Mouse (Mus musculus): ENCODE data around the gene Vwce. TPM values are rescaled to one million over a fixed set of nuclear protein-coding genes. Genes with fewer than 3 reads are reported as not detected.
A peak's percentile ranks its signal among the peaks of the same experiment; 100 is the strongest.

Gene Vwce
- total RNA-seq, 2 experiments from 2014 or later, result 0.81 to 1.2 TPM

- peak; percentile 96 to 97 for DNase-seq (ENCODE audit: extremely low spot score in 1 of 2, low spot score in 2 of 2)
- intact Hi-C loops (cut with DNase I), result loop anchor here (2.0 to 10.0 kb wide), 4 partner anchors 31 to 173 kb away; partner anchors contain the start of genes Pga5, Tmem109 and Tmem132a
These were observed 75.5 kb downstream of the Vwce start for GRCm38 (mm10) chr19:10709360-10710087.

DNA sequence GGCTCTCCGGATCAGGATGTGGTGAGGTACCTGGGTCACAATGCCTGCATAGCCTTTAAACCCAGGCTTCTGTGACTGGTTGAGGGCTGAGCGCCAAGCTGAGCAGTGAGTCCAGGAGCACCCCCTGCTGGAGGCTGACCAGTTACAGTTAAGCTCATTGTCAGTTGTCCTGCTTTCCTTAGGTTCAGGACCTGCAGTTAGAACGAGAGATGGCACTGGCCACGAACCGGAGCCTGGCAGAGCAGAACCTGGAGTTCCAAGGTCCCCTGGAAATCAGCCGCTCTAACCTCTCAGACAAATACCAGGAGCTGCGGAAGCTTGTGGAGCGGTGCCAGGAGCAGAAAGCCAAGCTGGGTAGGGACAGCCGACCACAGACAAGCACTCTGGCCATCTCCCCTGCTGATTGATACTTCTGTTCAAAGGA is 76.1 kb downstream of the Vwce start:
- peak; percentile 60 to 79 for DNase-seq (ENCODE audit: extremely low spot score in 1 of 2, low spot score in 2 of 2)
- intact Hi-C loops (cut with DNase I), result loop anchor here (5.0 to 10.0 kb wide), 3 partner anchors 105 to 172 kb away; partner anchors contain the start of genes Tmem109 and Tmem132a

DNA sequence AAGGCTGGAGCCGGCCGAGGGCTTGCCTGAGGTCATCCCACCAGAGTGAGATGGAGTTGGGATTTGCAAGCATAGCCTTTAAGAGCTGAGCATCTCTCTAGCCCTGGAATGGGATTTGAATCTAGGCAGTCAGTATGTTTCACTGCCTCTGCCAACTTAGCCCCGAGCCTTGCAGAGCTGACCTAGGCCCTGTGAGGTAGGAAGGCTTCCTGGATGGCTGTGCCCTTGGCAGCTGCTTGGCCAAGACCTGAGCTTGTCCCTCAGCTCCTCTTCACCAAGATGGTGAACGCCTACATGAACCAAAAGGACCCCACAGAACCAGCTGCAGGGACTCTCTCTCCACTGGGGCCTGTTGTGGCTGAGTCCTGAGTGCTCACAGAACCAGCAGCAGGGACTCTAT is 76.7 kb downstream of the Vwce start:
- intact Hi-C loops (cut with DNase I), result loop anchor here (5.0 to 10.0 kb wide), 3 partner anchors 104 to 172 kb away; partner anchors contain the start of genes Tmem109 and Tmem132a
- DNase-seq (ENCODE audit: extremely low spot score in 1 of 2, low spot score in 2 of 2), result no peak

- intact Hi-C loops (cut with DNase I), result loop anchor here (5.0 to 10.0 kb wide), 3 partner anchors 103 to 170 kb away; partner anchors contain the start of genes Tmem109 and Tmem132a
- DNase-seq (ENCODE audit: extremely low spot score in 1 of 2, low spot score in 2 of 2), result no peak
These were observed 78.2 kb downstream of the Vwce start for GRCm38 (mm10) chr19:10712194-10712593.

DNA sequence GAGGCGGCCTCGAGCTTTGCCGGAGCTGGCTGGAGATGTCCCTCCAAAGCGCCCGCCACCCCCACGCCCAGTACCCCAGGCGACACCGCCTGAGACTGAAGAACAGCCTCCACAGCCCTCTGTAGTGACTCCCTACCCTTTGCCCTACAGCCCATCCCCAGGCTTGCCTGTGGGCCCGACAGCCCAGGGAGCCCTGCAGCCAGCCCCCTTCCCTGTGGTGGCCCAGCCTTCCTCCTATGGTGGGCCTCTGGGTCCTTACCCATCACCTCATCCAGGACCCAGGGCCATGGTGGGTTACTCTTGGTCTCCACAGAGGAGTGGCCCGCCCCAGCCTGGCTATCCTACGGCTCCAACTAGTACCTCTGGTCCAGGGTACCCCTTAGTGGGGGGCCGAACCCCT is 78.6 kb downstream of the Vwce start:
- DNase-seq (ENCODE audit: extremely low spot score in 1 of 2, low spot score in 2 of 2), result no peak
- intact Hi-C loops (cut with DNase I), result loop anchor here (5.0 to 10.0 kb wide), 3 partner anchors 102 to 170 kb away; partner anchors contain the start of genes Tmem109 and Tmem132a

DNA sequence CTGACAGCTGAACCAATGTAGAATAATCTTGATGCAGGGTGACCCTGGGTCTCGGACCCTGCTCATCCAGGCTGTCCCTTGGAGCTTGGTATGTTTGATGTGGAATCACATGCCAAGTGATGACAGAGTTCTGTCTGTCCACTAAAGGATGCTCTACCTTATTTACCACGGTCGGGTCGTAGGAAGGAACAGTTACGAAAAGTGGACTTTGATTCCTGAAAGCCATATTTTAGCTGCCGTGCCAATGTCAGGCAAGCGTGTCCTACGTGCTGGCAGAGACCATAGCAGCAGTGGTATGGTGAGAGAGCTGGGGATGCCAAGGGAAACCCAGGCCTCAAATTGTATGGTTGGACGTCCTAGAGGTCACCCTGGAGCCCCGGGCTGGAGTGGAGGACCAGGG is 79.5 kb downstream of the Vwce start:
- DNase-seq (ENCODE audit: extremely low spot score in 1 of 2, low spot score in 2 of 2), result no peak
- intact Hi-C loops (cut with DNase I), result loop anchor here (5.0 to 10.0 kb wide), 3 partner anchors 101 to 169 kb away; partner anchors contain the start of genes Tmem109 and Tmem132a

DNA sequence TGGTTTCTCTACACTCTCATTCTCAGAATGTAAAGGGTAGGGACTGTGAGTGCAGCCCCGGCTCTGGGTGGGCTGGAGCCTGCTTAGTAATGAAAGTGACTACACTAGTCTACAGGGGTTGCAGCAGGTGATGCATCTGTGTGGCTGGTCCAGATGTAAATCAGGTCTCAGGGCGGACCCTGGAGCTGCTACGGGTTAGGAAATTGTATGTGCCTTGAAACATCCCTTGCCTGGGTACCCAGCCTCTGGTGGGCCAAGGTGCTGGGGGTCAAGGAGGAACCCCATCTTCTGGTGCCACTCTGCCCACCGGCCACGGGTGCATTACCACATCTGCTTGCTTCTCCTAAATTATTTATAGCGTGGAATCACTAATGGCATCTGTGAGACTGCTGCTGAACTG is 80.2 kb downstream of the Vwce start:
- DNase-seq (ENCODE audit: extremely low spot score in 1 of 2, low spot score in 2 of 2), result no peak
- intact Hi-C loops (cut with DNase I), result loop anchor here (5.0 to 10.0 kb wide), 3 partner anchors 101 to 168 kb away; partner anchors contain the start of genes Tmem109 and Tmem132a

DNA sequence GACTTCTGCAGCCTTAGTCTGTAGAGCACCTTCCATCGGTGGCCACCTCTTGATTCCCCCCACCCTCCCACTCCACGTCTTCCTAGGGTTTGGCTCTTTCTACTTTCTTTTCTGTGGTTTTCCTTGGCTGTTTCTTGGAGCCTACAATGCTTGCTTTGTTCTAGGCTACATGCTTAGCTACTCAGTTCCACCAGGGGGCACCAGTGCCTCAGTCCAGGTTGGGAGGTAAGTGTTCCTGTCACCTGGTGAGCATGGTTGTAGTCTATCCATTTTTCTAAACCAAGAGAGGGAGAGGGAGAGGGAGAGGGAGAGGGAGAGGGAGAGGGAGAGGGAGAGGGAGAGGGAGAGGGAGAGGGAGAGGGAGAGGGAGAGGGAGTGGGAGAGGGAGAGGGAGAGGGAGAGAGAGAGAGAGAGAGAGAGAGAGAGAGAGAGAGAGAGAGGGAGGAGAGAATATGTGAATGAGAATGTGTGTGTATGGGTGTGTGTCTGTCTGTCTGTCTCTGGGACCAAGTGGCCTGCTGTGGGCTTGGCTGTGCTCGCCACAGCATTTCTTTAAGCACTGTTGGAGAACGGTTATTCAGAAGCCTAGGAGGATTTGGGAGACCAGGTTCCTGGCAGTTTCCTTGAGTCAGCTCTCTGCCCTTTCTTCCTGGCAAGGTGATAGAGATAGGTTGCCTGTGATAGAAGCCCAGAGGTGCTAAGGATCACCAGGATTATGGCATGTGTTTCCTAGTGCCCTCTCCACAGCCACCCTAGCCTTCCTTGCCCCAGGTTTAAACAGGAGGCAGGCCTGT is 80.9 kb downstream of the Vwce start:
- intact Hi-C loops (cut with DNase I), result loop anchor here (5.0 to 10.0 kb wide), 3 partner anchors 100 to 167 kb away; partner anchors contain the start of genes Tmem109 and Tmem132a
- DNase-seq (ENCODE audit: extremely low spot score in 1 of 2, low spot score in 2 of 2), result peak; percentile 76 to 83

GRCm38 (mm10) chr19:10715476-10715875 is 81.5 kb downstream of the Vwce start:
- intact Hi-C loops (cut with DNase I), result loop anchor here (10.0 kb wide), 1 partner anchor 99 kb away; no protein-coding TSS in a partner anchor
- no peak for DNase-seq (ENCODE audit: extremely low spot score in 1 of 2, low spot score in 2 of 2)

Other genes starting within 250 kb of the Vwce start
- 100 to 1,000 TPM; 240 to 248 TPM for gene Syt7, start 245.1 kb upstream of the Vwce start, total RNA-seq (2021)
- 10 to 100 TPM in 1 of 2 experiments, 1 to 10 TPM in 1; 8.7 to 13.3 TPM for gene Lrrc10b, start 176.7 kb upstream of the Vwce start, total RNA-seq (2021)
- 1 to 10 TPM in 1 of 2 experiments, under 1 TPM in 1; 0.83 to 2.0 TPM for gene Ppp1r32, start 151.3 kb upstream of the Vwce start, total RNA-seq (2021)
- 10 to 100 TPM; 70.4 to 75.8 TPM for gene Cpsf7, start 108.9 kb upstream of the Vwce start, total RNA-seq (2021)
- 10 to 100 TPM; 54.9 to 55.0 TPM for gene Sdhaf2, start 108.1 kb upstream of the Vwce start, total RNA-seq (2021)
- gene Tmem216, start 78.0 kb upstream of the Vwce start, total RNA-seq (2021), result 10 to 100 TPM; 11.4 to 12.3 TPM
- gene Cyb561a3, start 57.0 kb upstream of the Vwce start, total RNA-seq (2021), result 10 to 100 TPM; 12.1 to 13.3 TPM
- 10 to 100 TPM; 12.4 to 15.2 TPM for gene Tmem138, start 56.9 kb upstream of the Vwce start, total RNA-seq (2021)
- gene Ddb1, start 28.9 kb upstream of the Vwce start, total RNA-seq (2021), result 100 to 1,000 TPM; 207 to 211 TPM
- 10 to 100 TPM; 26.1 to 32.0 TPM for gene Tkfc, start 28.6 kb upstream of the Vwce start, total RNA-seq (2021)
- not detected for gene Pga5, start 43.9 kb downstream of the Vwce start, total RNA-seq (2021)
- gene Vps37c, start 54.5 kb downstream of the Vwce start, total RNA-seq (2021), result 10 to 100 TPM; 25.2 to 27.6 TPM
- under 1 TPM in 1 of 2 experiments, not detected in 1; 0.30 TPM for gene Cd5, start 104.8 kb downstream of the Vwce start, total RNA-seq (2021)
- under 1 TPM; 0.19 to 0.20 TPM for gene Cd6, start 195.8 kb downstream of the Vwce start, total RNA-seq (2021)
- gene Slc15a3, start 205.5 kb downstream of the Vwce start, total RNA-seq (2021), result 1 to 10 TPM; 1.1 to 1.6 TPM
- gene Tmem132a, start 235.7 kb downstream of the Vwce start, total RNA-seq (2021), result 100 to 1,000 TPM; 272 to 282 TPM
- 10 to 100 TPM; 38.3 to 43.9 TPM for gene Tmem109, start 247.8 kb downstream of the Vwce start, total RNA-seq (2021)

All from left cerebral cortex, postnatal 10 days (tissue).